Mouse (Mus musculus) ES-E14 (cell line): ENCODE data around the gene Lclat1. TPM values are rescaled to one million over a fixed set of nuclear protein-coding genes. Genes with fewer than 3 reads are reported as not detected.

Experiments
- DNase-seq: peaks from one replicate; pipeline ENCODE4 v3.0.0-alpha.2; 2013; ENCODE audit warnings: low read depth, low spot score
- H3K27ac ChIP-seq: 2 replicates; pipeline ENCODE4 v1.5.1; 2012; ENCODE audit warnings: low read depth, mild to moderate bottlenecking, low read length, moderate library complexity, mixed read lengths; ENCODE audit not compliant: poor library complexity, insufficient read depth, severe bottlenecking
- H3K36me3 ChIP-seq: 2 replicates; pipeline ENCODE4 v1.6.1; 2012; ENCODE audit warnings: mild to moderate bottlenecking, low read length, moderate library complexity, mixed read lengths; ENCODE audit not compliant: control insufficient read depth, poor library complexity, insufficient read depth, severe bottlenecking
- H3K4me1 ChIP-seq, 2 experiments: fragments of 150-350 bp in 1 of 2; sonication (generic) in 1 of 2; 2 replicates each; pipeline ENCODE4 v1.6.1; 2012; ENCODE audit warnings: low read length in 2 of 2, mild to moderate bottlenecking in 1 of 2, mixed read lengths in 1 of 2; ENCODE audit not compliant: control insufficient read depth in 2 of 2, insufficient read depth in 2 of 2, poor library complexity in 1 of 2
- H3K4me3 ChIP-seq, 2 experiments: fragments of 150-350 bp in 1 of 2; sonication (generic) in 1 of 2; 2 replicates each; pipeline ENCODE4 v1.5.1; 2012; ENCODE audit warnings: low read length in 2 of 2, low read depth in 1 of 2, mild to moderate bottlenecking in 1 of 2, mixed read lengths in 1 of 2; ENCODE audit not compliant: insufficient read depth in 1 of 2, poor library complexity in 1 of 2, severe bottlenecking in 1 of 2
- H3K9ac ChIP-seq: 2 replicates; pipeline ENCODE4 v1.6.1; 2012; ENCODE audit warnings: low read depth, mild to moderate bottlenecking, low read length, mixed read lengths; ENCODE audit not compliant: poor library complexity, insufficient read depth, severe bottlenecking
- H3K9me3 ChIP-seq: fragments of 150-350 bp; sonication (generic); 2 replicates; pipeline ENCODE4 v1.6.1; 2012; ENCODE audit warnings: low read depth, mild to moderate bottlenecking, low read length; ENCODE audit not compliant: control insufficient read depth, insufficient read depth
- CHD2 ChIP-seq: IDR thresholded peaks from 2 replicates; pipeline ENCODE4 v1.6.1; 2014; ENCODE audit warnings: mild to moderate bottlenecking, low read depth, low read length, inconsistent platforms
- HCFC1 ChIP-seq: IDR thresholded peaks from 2 replicates; pipeline ENCODE4 v1.6.1; 2012; ENCODE audit warnings: low read length, inconsistent platforms, borderline replicate concordance; ENCODE audit not compliant: insufficient read depth
- MAFK ChIP-seq: IDR thresholded peaks from 2 replicates; pipeline ENCODE4 v1.6.1; 2014; ENCODE audit warnings: mild to moderate bottlenecking, low read depth, low read length, inconsistent platforms; ENCODE audit not compliant: insufficient read depth
- ZC3H11A ChIP-seq: IDR thresholded peaks from 2 replicates; pipeline ENCODE4 v1.6.1; 2012; ENCODE audit warnings: low read depth, mild to moderate bottlenecking, inconsistent platforms, low read length, borderline replicate concordance
- ZNF384 ChIP-seq: IDR thresholded peaks from 2 replicates; pipeline ENCODE4 v1.6.1; 2012; ENCODE audit warnings: low read depth, low read length, inconsistent platforms
- in situ Hi-C, 2 experiments: fragments of 600-800 bp; cut with MboI; formaldehyde crosslinking; loops; one replicate each; pipeline ENCODE4 v1.15.1; 2025; ENCODE audit warnings: low sequenced_read_pairs in 2 of 2, inconsistent platforms in 1 of 2; ENCODE audit not compliant: unreplicated experiment in 2 of 2
- total RNA-seq: library from RNA; depleted of rRNA; stranded (reverse); fragments of 300-350 nt; gene quantifications from 2 replicates; pipeline ENCODE4 v1.2.3, GENCODE M21; 2012

Lclat1 gene
- total RNA-seq, 1 experiment = 8.6 TPM

DNA sequence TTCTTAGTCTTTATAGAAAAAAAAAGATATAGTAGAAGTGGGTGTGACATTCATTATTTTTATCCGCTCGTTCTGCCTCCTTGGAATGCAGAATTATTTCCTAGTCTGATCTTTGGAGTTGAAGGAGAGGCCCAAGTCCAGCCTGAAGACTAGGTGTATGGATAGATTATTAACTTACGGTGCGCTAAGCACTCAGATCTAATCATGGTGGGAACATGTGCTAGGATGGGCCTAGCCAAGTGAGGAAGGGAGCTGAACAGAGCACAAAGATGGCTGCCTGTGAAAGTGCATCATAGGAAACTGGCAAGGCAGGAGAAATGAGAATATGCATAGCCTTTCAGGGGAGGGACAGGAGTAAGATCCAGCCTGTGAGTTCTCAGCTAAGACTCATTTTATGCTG is 5.4 kb downstream of the Lclat1 start:
- H3K36me3 ChIP-seq = no peaks in the 10 kb centered on the region
- no peak overlapping the region for H3K4me3 ChIP-seq
- in situ Hi-C loops = no loop called here
- DNase-seq = no peak
- H3K9me3 ChIP-seq = no peaks in the 10 kb centered on the region
- peaks cover 3% of the 10 kb centered on the region in 2 experiments; a peak in 1 of 4 replicates for H3K4me1 ChIP-seq
- H3K27ac ChIP-seq = no peak overlapping the region
- no peak for TF ChIP-seq MAFK
- TF ChIP-seq ZC3H11A = no peak
- no peak for TF ChIP-seq ZNF384
- no peak for TF ChIP-seq HCFC1
- H3K9ac ChIP-seq = no peak overlapping the region

DNA sequence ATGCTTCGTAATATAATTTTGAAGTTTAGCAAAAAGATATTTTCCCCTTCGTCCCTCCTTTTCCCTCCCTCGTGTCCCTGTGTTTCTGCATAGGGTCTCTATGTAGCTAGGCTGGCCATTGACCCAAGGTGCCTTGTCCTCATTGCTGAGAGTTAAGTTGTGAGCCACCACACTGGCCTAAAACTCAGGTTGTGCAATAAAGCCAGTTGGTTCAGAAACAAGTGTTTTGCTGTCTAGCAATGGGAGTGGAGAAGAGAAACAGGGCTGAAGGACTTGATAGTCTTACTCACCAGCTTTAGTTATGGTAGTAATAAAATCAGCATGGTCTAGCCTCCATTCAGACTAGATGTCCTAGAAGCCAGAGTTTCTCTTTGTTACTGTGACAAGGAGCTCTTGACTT is 10.3 kb downstream of the Lclat1 start:
- Histone ChIP-seq H3K4me3 (no peak overlapping the region), H3K27ac (no peak overlapping the region), H3K4me1 (peaks cover 0 to 3% of the 10 kb centered on the region in 2 experiments; a peak in 1 of 4 replicates), H3K9ac (no peak overlapping the region), H3K36me3 (no peaks in the 10 kb centered on the region), H3K9me3 (no peaks in the 10 kb centered on the region)
- in situ Hi-C loops = no loop called here
- DNase-seq = no peak
- TF ChIP-seq ZC3H11A (no peak), HCFC1 (no peak), ZNF384 (no peak), MAFK (no peak), CHD2 (no peak)

DNA sequence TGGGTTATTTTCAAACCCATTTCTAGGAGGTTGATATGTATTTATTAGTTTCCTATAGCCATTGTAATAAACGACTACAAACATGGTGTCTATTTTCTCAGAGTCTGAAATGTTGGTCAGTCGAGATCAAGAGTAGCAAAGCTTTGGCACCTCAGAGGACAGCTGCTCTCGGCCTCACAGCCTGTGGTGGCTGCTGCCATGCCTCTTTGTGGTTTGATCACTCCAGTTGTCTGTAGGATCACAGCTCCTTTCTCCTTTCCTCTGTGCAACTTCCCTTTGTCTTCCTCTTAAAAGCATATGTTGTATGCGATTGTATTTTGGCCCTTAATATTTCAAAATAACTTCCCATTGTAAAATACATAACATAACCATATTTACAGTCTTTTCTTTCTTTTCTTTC is 10.9 kb downstream of the Lclat1 start:
- no peak overlapping the region for H3K27ac ChIP-seq
- peaks cover 0 to 3% of the 10 kb centered on the region in 2 experiments; a peak in 1 of 4 replicates for H3K4me1 ChIP-seq
- no peak for DNase-seq
- no peak overlapping the region for H3K9ac ChIP-seq
- no peaks in the 10 kb centered on the region for H3K36me3 ChIP-seq
- no peak for TF ChIP-seq CHD2
- TF ChIP-seq MAFK = no peak
- TF ChIP-seq ZNF384 = no peak
- TF ChIP-seq HCFC1 = no peak
- TF ChIP-seq ZC3H11A = no peak
- in situ Hi-C loops = no loop called here
- H3K9me3 ChIP-seq = no peaks in the 10 kb centered on the region
- no peak overlapping the region for H3K4me3 ChIP-seq

DNA sequence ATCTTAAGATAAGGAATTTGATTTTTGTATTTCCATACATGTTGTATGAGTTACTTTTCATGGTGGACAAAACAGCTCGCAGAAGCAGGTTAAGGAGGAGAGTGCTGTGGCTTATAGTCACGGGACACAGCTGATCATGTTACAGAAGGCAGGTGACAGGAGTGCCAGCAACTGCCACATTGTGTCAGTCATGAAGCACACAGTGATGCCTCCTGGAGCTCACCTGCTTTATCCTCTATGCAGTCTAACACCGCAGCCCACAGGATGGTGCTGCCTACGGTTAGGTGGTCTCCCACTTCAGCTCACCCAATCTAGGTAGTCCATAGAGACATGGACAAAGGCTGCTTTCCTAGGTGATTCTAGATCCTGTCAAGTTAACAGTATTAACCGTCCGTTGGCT is 11.4 kb downstream of the Lclat1 start:
- no peaks in the 10 kb centered on the region for H3K36me3 ChIP-seq
- TF ChIP-seq HCFC1 = no peak
- TF ChIP-seq ZNF384 = no peak
- no peak for TF ChIP-seq ZC3H11A
- TF ChIP-seq MAFK = no peak
- TF ChIP-seq CHD2 = no peak
- no peak overlapping the region; the same call in 1 of the 2 replicates for H3K9ac ChIP-seq
- no peak overlapping the region for H3K4me3 ChIP-seq
- peaks cover 0 to 3% of the 10 kb centered on the region in 2 experiments; a peak in 1 of 4 replicates for H3K4me1 ChIP-seq
- DNase-seq = no peak
- in situ Hi-C loops = no loop called here
- H3K27ac ChIP-seq = no peak overlapping the region
- no peaks in the 10 kb centered on the region for H3K9me3 ChIP-seq

DNA sequence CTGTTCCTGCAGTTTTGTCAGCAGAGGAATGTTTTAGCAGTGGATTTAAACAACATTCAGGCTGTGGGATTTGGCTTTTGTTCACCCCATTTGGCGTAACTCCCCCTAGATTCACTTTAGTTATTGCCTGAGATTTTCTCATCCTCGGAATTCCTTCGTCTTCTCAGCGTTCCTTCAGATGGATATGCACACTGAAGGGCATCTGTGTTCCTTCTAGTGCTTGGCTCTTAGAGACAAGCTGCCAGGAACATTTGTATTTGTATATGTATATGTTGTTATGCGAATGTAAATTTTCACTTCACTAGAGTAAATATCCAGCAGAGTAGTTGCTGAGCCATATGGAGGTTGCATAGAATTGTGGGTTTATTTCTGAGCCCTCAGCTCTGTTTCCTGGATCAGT is 12.8 kb downstream of the Lclat1 start:
- no peak for TF ChIP-seq CHD2
- no peak for TF ChIP-seq ZNF384
- no peak for TF ChIP-seq ZC3H11A
- TF ChIP-seq MAFK = no peak
- TF ChIP-seq HCFC1 = no peak
- in situ Hi-C loops = no loop called here

More for the DNA sequence above, 12.8 kb downstream of the Lclat1 start:
- H3K9ac ChIP-seq = no peak overlapping the region
- no peak overlapping the region for H3K4me3 ChIP-seq
- no peak for DNase-seq
- H3K9me3 ChIP-seq = no peaks in the 10 kb centered on the region
- no peak overlapping the region for H3K27ac ChIP-seq
- peaks cover 0 to 3% of the 10 kb centered on the region in 2 experiments; a peak in 1 of 4 replicates for H3K4me1 ChIP-seq
- H3K36me3 ChIP-seq = no peaks in the 10 kb centered on the region
